Mouse (Mus musculus): ENCODE results near the gene Fat1. TPM values are rescaled to one million over a fixed set of nuclear protein-coding genes. Genes with fewer than 3 reads are reported as not detected.

The Fat1 gene
- polyA plus RNA-seq, 1 experiment, result 9.1 TPM

GRCm38 (mm10) chr8:45068759-45069386, 133.6 kb downstream of the Fat1 start, which contains the start of gene Mtnr1a:
Gene Mtnr1a (plus strand): TSS chr8:45069137.
- H3K27ac ChIP-seq (ENCODE audit: control insufficient read depth, insufficient read depth, low read depth, low read length), result no peak within 1 kb of the TSS
- H3K4me1 ChIP-seq (ENCODE audit: control insufficient read depth, insufficient read depth, low read length), result peaks cover 3% of the 10 kb centered on the region
- no peaks in the 10 kb centered on the region for H3K36me3 ChIP-seq (ENCODE audit: control insufficient read depth, insufficient read depth, low read length)
- H3K27me3 ChIP-seq (ENCODE audit: control insufficient read depth, insufficient read depth, low read length), result no peaks in the 10 kb centered on the region
- H3K4me3 ChIP-seq (ENCODE audit: control insufficient read depth, low read depth, low read length), result peak within 1 kb of the TSS; percentile 44
- TF ChIP-seq POLR2A (IDR thresholded peaks at IDR 0.05; ENCODE audit: control insufficient read depth, low read depth, low read length), result no peak
- peak; percentile 100 for TF ChIP-seq CTCF (IDR thresholded peaks at IDR 0.05; ENCODE audit: control insufficient read depth, insufficient read depth, insufficient replicate concordance, low read depth, low read length)

GRCm38 (mm10) chr8:45070949-45071348, 135.7 kb downstream of the Fat1 start:
- Histone ChIP-seq H3K27me3 (ENCODE audit: control insufficient read depth, insufficient read depth, low read length) (no peaks in the 10 kb centered on the region), H3K4me3 (ENCODE audit: control insufficient read depth, low read depth, low read length) (no peak overlapping the region), H3K4me1 (ENCODE audit: control insufficient read depth, insufficient read depth, low read length) (peaks cover 3% of the 10 kb centered on the region; the same call in 1 of the 2 replicates), H3K36me3 (ENCODE audit: control insufficient read depth, insufficient read depth, low read length) (no peaks in the 10 kb centered on the region), H3K27ac (ENCODE audit: control insufficient read depth, insufficient read depth, low read depth, low read length) (no peak overlapping the region)
- TF ChIP-seq CTCF (IDR thresholded peaks at IDR 0.05; ENCODE audit: control insufficient read depth, insufficient read depth, insufficient replicate concordance, low read depth, low read length), result no peak
- no peak for TF ChIP-seq POLR2A (IDR thresholded peaks at IDR 0.05; ENCODE audit: control insufficient read depth, low read depth, low read length)

- TF ChIP-seq CTCF (IDR thresholded peaks at IDR 0.05; ENCODE audit: control insufficient read depth, insufficient read depth, insufficient replicate concordance, low read depth, low read length) (no peak), POLR2A (IDR thresholded peaks at IDR 0.05; ENCODE audit: control insufficient read depth, low read depth, low read length) (no peak)
- Histone ChIP-seq H3K4me1 (ENCODE audit: control insufficient read depth, insufficient read depth, low read length) (no peaks in the 10 kb centered on the region), H3K27ac (ENCODE audit: control insufficient read depth, insufficient read depth, low read depth, low read length) (no peak overlapping the region), H3K4me3 (ENCODE audit: control insufficient read depth, low read depth, low read length) (no peak overlapping the region), H3K27me3 (ENCODE audit: control insufficient read depth, insufficient read depth, low read length) (no peaks in the 10 kb centered on the region), H3K36me3 (ENCODE audit: control insufficient read depth, insufficient read depth, low read length) (no peaks in the 10 kb centered on the region)
Observed at GRCm38 (mm10) chr8:45080850-45081249, 145.6 kb downstream of the Fat1 start.

- no peaks in the 10 kb centered on the region for H3K4me1 ChIP-seq (ENCODE audit: control insufficient read depth, insufficient read depth, low read length)
- no peaks in the 10 kb centered on the region for H3K27me3 ChIP-seq (ENCODE audit: control insufficient read depth, insufficient read depth, low read length)
- H3K36me3 ChIP-seq (ENCODE audit: control insufficient read depth, insufficient read depth, low read length), result no peaks in the 10 kb centered on the region
- TF ChIP-seq CTCF (IDR thresholded peaks at IDR 0.05; ENCODE audit: control insufficient read depth, insufficient read depth, insufficient replicate concordance, low read depth, low read length) (no peak), POLR2A (IDR thresholded peaks at IDR 0.05; ENCODE audit: control insufficient read depth, low read depth, low read length) (no peak)
- H3K4me3 ChIP-seq (ENCODE audit: control insufficient read depth, low read depth, low read length), result no peak overlapping the region
- H3K27ac ChIP-seq (ENCODE audit: control insufficient read depth, insufficient read depth, low read depth, low read length), result no peak overlapping the region
Observed at GRCm38 (mm10) chr8:45093599-45093998, 158.4 kb downstream of the Fat1 start.

Other genes with a start within 250 kb of the Fat1 start
- 4.5 and 4.8 TPM in 2 replicates for gene Mtnr1a, start 133.7 kb downstream of the Fat1 start, polyA plus RNA-seq (2012; rRNA removed)

Measured in testis, adult 2 months (tissue).